Mouse (Mus musculus): ENCODE measurements around the gene Mars.

DNA sequence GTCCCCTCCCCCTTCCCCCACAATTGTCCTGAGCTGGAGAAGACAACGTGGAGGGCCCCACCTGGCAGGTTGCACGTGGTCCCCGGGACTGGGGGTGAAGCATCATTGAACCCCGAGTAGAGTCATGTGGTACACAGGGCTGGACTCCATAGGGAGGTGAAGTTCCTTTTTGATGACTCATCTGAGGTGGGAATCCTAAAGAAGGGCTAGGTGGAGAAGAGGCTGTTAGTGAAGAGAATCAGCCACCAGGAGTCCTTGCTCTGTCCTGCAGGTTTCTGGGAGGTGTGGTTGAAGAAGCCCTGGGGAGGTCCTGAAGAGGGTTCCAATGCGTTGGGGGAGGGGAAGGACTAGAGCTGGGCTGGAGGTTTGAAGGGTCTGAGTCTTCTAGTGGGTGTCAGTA, 25.4 kb upstream of the Mars start:
- no peak for TF ChIP-seq CTCF (IDR thresholded peaks at IDR 0.05; ENCODE audit: low read depth, low read length)
- no peak for TF ChIP-seq POLR2A (IDR thresholded peaks at IDR 0.05; ENCODE audit: extremely low read depth, insufficient read depth, low read length)
